ENCODE assay signal across 16 mouse cellular contexts in the genomic region with DNA sequence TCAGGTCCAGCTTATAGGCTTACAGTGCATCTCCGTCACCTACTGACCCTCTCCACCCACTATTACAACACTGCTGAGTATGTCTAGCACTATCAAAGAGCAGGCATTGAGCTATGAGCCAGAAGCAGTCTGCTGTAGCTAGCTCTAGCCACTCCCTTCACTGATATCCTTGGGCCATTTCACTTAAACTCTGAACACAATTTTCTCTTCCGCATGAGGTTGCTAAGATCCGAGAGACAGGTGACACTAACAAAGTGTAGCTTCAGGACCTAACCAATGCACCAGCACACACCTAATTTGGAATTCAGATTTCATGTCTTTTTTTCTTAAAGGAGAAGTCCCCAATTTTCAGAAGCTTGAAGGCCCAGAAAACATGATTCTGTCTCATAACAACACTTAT. TPM values are rescaled to one million over a fixed set of nuclear protein-coding genes. Genes with fewer than 3 reads are reported as not detected.
DNase-seq lines count a peak whose midpoint lies in the region; ATAC-seq and TF ChIP-seq lines count a peak whose summit lies in the region.
"Had no signal": no experiment of that assay in that cellular context is flagged by ENCODE, and none has a peak within 500 bp of the region (broad histone marks: within the 10 kb centered on the region; RNA-seq: fewer than 3 reads in every experiment).

No protein-coding gene starts in this region.

- no peak for TF ChIP-seq CTCF in heart, adult 2 months (IDR thresholded peaks at IDR 0.05)

- TF ChIP-seq EP300 in heart, adult 2 months (IDR thresholded peaks at IDR 0.05; ENCODE audit: insufficient read depth, low read depth, low read length): no peak

- H3K27ac ChIP-seq in heart, adult 2 months: no peak overlapping the region
- H3K27ac ChIP-seq: embryonic facial prominence, embryonic 13.5 days; gastrocnemius, adult 2 months; hindbrain, embryonic 10.5 days; layer of hippocampus, adult 2 months; lung, embryonic 15.5 days; macrophage; midbrain, embryonic 15.5 days had no signal

- no peaks in the 10 kb centered on the region for H3K79me2 ChIP-seq in heart, adult 2 months (replicated peaks; ENCODE audit: control insufficient read depth, insufficient read depth, low read length)

- ATAC-seq in megakaryocyte progenitor cell, adult 5-6 weeks (replicated peaks; ENCODE audit: poor library complexity): 0 out of 2 replicates have a peak, but pooled peaks have one; percentile 24
- ATAC-seq: midbrain, embryonic 15.5 days had no signal

- peak; percentile 26 for DNase-seq in thymus, postnatal 0 days (ENCODE audit: low spot score)
- DNase-seq in thymus, postnatal 4 days: no peak
- peak; percentile 57 for DNase-seq in large intestine, adult 2 months (ENCODE audit: low read depth, low spot score)
- DNase-seq in heart, adult 2 months: no peak
- DNase-seq in gastrocnemius, postnatal 36 days: no peak
- no peak for DNase-seq in embryo, embryonic 11 days
- DNase-seq in spleen, adult 18-20 months: no peak
- DNase-seq: gastrocnemius, adult 2 months; retina, postnatal 1 day had no signal

- WGBS in large intestine, adult 2 months: 24% methylated on average over 3 of the region's 3 CpGs
- 86% methylated on average over 3 of the region's 3 CpGs for WGBS in heart, adult 2 months

- H3K36me3 ChIP-seq in heart, adult 2 months (ENCODE audit: control insufficient read depth, insufficient read depth, low read length): no peaks in the 10 kb centered on the region
- H3K36me3 ChIP-seq: embryonic facial prominence, embryonic 13.5 days; hindbrain, embryonic 10.5 days; lung, embryonic 15.5 days; midbrain, embryonic 15.5 days had no signal

- H3K4me1 ChIP-seq in heart, adult 2 months (ENCODE audit: control insufficient read depth, insufficient read depth, low read length): no peaks in the 10 kb centered on the region
- H3K4me1 ChIP-seq: embryonic facial prominence, embryonic 13.5 days; hindbrain, embryonic 10.5 days; lung, embryonic 15.5 days; midbrain, embryonic 15.5 days had no signal

- intact Hi-C loops in heart, adult 2 months (cut with DNase I): no loop called here
- intact Hi-C loops in gastrocnemius, postnatal 36 days (cut with DNase I): no loop called here

- no peak overlapping the region for H3K4me3 ChIP-seq in heart, adult 2 months
- H3K4me3 ChIP-seq: embryonic facial prominence, embryonic 13.5 days; gastrocnemius, adult 2 months; hindbrain, embryonic 10.5 days; layer of hippocampus, adult 2 months; lung, embryonic 15.5 days; midbrain, embryonic 15.5 days had no signal

- no peak for TF ChIP-seq POLR2A in heart, adult 2 months (IDR thresholded peaks at IDR 0.05; ENCODE audit: insufficient read depth, low read depth, low read length)

- H3K27me3 ChIP-seq in heart, adult 2 months (ENCODE audit: control insufficient read depth, insufficient read depth, low read length): no peaks in the 10 kb centered on the region
- H3K27me3 ChIP-seq: embryonic facial prominence, embryonic 13.5 days; lung, embryonic 15.5 days; midbrain, embryonic 15.5 days had no signal

- no peak overlapping the region for H3K9ac ChIP-seq in heart, adult 2 months (ENCODE audit: low read depth, low read length)
- H3K9ac ChIP-seq: embryonic facial prominence, embryonic 13.5 days; lung, embryonic 15.5 days; midbrain, embryonic 15.5 days had no signal

RNA-seq across cellular contexts. Expression of a gene that starts 30.6 kb away (rescaled TPM):
- 130 and 146 TPM in 2 replicates for polyA plus RNA-seq in thymus, postnatal 0 days (2015; fragmentation: Nextera tagmentation; extraction: Ambion mirVana)
- polyA plus RNA-seq in large intestine, adult 2 months (2012; rRNA removed): 16.1 and 26.3 TPM in 2 replicates
- total RNA-seq in megakaryocyte progenitor cell, adult 5-6 weeks (2015): 41.6 and 43.4 TPM in 2 replicates
- 31.7 and 41.7 TPM in 2 replicates for total RNA-seq in megakaryocyte progenitor cell, adult 5-6 weeks (2017)
- total RNA-seq in heart, adult 2 months (2021): 10 to 100 TPM; 31.9 to 36.4 TPM
- polyA plus RNA-seq in heart, adult 2 months (2012; rRNA removed): 16.0 and 26.3 TPM in 2 replicates
- total RNA-seq in gastrocnemius, postnatal 36 days (2021): 100 to 1,000 TPM; 105 to 113 TPM

Comparison
In these comparisons a context has a peak if more than half of its experiments do, and no peak if none do; other contexts are left out.
1. DNase-seq: peak in thymus, postnatal 0 days (single experiment) and large intestine, adult 2 months (single experiment); none in thymus, postnatal 4 days (single experiment), heart, adult 2 months (0 of 2), gastrocnemius, postnatal 36 days (0 of 2), embryo, embryonic 11 days (single experiment) and spleen, adult 18-20 months (0 of 2).